Mouse (Mus musculus): ENCODE measurements around the gene Ttl.

DNA sequence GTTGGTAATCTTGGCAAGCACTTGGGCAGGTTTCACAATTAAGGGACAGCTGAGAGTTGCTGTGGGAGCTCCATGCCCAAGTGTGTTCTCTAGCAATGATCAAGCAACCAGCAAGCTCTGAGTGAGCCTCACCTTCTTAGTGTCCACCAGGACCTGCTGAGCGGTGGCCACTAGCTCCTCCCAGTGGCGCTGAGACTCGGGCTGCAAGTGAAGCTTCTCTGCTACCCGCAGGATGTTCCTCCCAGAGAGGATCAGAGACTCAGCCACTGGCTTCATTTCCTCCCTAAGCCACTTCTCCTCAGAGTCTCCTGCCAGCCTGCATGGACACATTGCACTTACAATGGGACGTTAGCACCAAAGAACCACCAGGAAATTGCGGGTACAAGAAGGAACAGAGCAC, 25.2 kb upstream of the Ttl start:
- TF ChIP-seq CTCF (IDR thresholded peaks at IDR 0.05; ENCODE audit: control insufficient read depth, insufficient read depth, low read length) (no peak), POLR2A (IDR thresholded peaks at IDR 0.05; ENCODE audit: borderline replicate concordance, control insufficient read depth, low read depth, low read length) (no peak)

Data from bone marrow, adult 2 months (tissue).